Mouse (Mus musculus) stomach, embryonic 14.5 days (tissue): ENCODE data around the gene Zfp524. TPM values are rescaled to one million over a fixed set of nuclear protein-coding genes. Genes with fewer than 3 reads are reported as not detected.

Experiments used
- ATAC-seq: fragments of 200-750 bp; cut with Nextera tagmentation; 2 replicates; pipeline ENCODE4 v1.8.0; 2017; ENCODE audit warnings: low read depth, moderate TSS enrichment; ENCODE audit not compliant: insufficient number of reproducible peaks, insufficient read depth, low FRiP score
- H3K27ac ChIP-seq: fragments of 300-500 bp; sonication (generic); 2 replicates; pipeline ENCODE4 v1.5.1; 2014; ENCODE audit warnings: mild to moderate bottlenecking, low read length, moderate library complexity, mixed read lengths
- H3K27me3 ChIP-seq: fragments of 300-500 bp; sonication (generic); 2 replicates; pipeline ENCODE4 v1.6.1; 2014; ENCODE audit warnings: low read length, control low read depth, mixed read lengths; ENCODE audit not compliant: control insufficient read depth, insufficient read depth
- H3K36me3 ChIP-seq: fragments of 300-500 bp; sonication (generic); 2 replicates; pipeline ENCODE4 v1.6.1; 2014; ENCODE audit warnings: mild to moderate bottlenecking, control low read depth, low read length, moderate library complexity, mixed read lengths; ENCODE audit not compliant: control insufficient read depth, insufficient read depth
- H3K4me1 ChIP-seq: fragments of 300-500 bp; sonication (generic); 2 replicates; pipeline ENCODE4 v1.6.1; 2014; ENCODE audit warnings: low read length, control low read depth, mixed read lengths; ENCODE audit not compliant: control insufficient read depth, insufficient read depth
- H3K4me2 ChIP-seq: fragments of 300-500 bp; sonication (generic); replicated peaks from 2 replicates; pipeline ENCODE4 v1.6.1; 2014; ENCODE audit warnings: low read depth, low read length, control low read depth
- H3K4me3 ChIP-seq: fragments of 300-500 bp; sonication (generic); 2 replicates; pipeline ENCODE4 v1.5.1; 2014; ENCODE audit warnings: low read depth, low read length, control low read depth
- H3K9ac ChIP-seq: fragments of 300-500 bp; sonication (generic); replicated peaks from 2 replicates; pipeline ENCODE4 v1.6.1; 2014; ENCODE audit warnings: low read depth, mild to moderate bottlenecking, control low read depth, low read length, moderate library complexity, mixed read lengths
- H3K9me3 ChIP-seq: fragments of 300-500 bp; sonication (generic); 2 replicates; pipeline ENCODE4 v1.6.1; 2016; ENCODE audit warnings: low read depth, low read length, control low read depth; ENCODE audit not compliant: control insufficient read depth
- WGBS: fragments of 180-500 bp; shearing (Covaris S2); extraction: QIAGEN DNeasy Blood & Tissue Kit; methylation state at CpG from one replicate; pipeline ENCODE4 v1.1.7; 2014; 5-methylcytosine and 5-hydroxymethylcytosine counted together
- polyA plus RNA-seq: library from polyadenylated mRNA; unstranded; fragments of >200 nt; fragmentation: Nextera tagmentation; extraction: Ambion mirVana; gene quantifications from 2 replicates; pipeline ENCODE4 v1.2.1, GENCODE M21; 2014

The Zfp524 gene
- polyA plus RNA-seq, 1 experiment from 2014 or later: 18.0 TPM

GRCm38 (mm10) chr7:5020000-5020681 is 5.9 kb downstream of the Zfp524 start, which contains the start of the genes Zfp865 and Ccdc106:
Zfp865 (plus strand) TSS chr7:5020376.
Ccdc106 (plus strand) TSS chr7:5020553.
- Histone ChIP-seq H3K27me3 (no peaks in the 10 kb centered on the region), H3K4me3 (peak within 1 kb of the TSS; percentile 85), H3K4me1 (peaks cover 9% of the 10 kb centered on the region; the same call in 1 of the 2 replicates), H3K9ac (peak within 1 kb of the TSS; percentile 84), H3K27ac (peak within 1 kb of the TSS; percentile 98), H3K9me3 (no peaks in the 10 kb centered on the region), H3K4me2 (peak within 1 kb of the TSS; percentile 84), H3K36me3 (peaks cover 29% of the 10 kb centered on the region)
- ATAC-seq: peak; percentile 93
- under 1% methylated on average over 49 of the region's 49 CpGs for WGBS

GRCm38 (mm10) chr7:5020685-5021084 is 6.5 kb downstream of the Zfp524 start:
- ATAC-seq: peak; percentile 11; the same call in 1 of the 2 replicates
- H3K4me1 ChIP-seq: peaks cover 9% of the 10 kb centered on the region; the same call in 1 of the 2 replicates
- H3K4me3 ChIP-seq: peak overlapping the region; percentile 85
- peak overlapping the region; percentile 98 for H3K27ac ChIP-seq
- no peaks in the 10 kb centered on the region for H3K27me3 ChIP-seq
- H3K4me2 ChIP-seq: peak overlapping the region; percentile 84
- WGBS: under 1% methylated on average over 15 of the region's 15 CpGs
- no peaks in the 10 kb centered on the region for H3K9me3 ChIP-seq
- H3K36me3 ChIP-seq: peaks cover 29% of the 10 kb centered on the region
- peak overlapping the region; percentile 84 for H3K9ac ChIP-seq

- 43% methylated on average over 5 of the region's 5 CpGs for WGBS
- H3K9me3 ChIP-seq: no peaks in the 10 kb centered on the region
- peak overlapping the region; percentile 84 for H3K9ac ChIP-seq
- H3K27me3 ChIP-seq: no peaks in the 10 kb centered on the region
- H3K4me1 ChIP-seq: peaks cover 9% of the 10 kb centered on the region; the same call in 1 of the 2 replicates
- peak overlapping the region; percentile 84 for H3K4me2 ChIP-seq
- peaks cover 29% of the 10 kb centered on the region for H3K36me3 ChIP-seq
- H3K27ac ChIP-seq: peak overlapping the region; percentile 98
- ATAC-seq: no peak
- peak overlapping the region; percentile 85 for H3K4me3 ChIP-seq
These were observed 7.0 kb downstream of the Zfp524 start for GRCm38 (mm10) chr7:5021197-5021596.

GRCm38 (mm10) chr7:5029543-5029942 is 15.3 kb downstream of the Zfp524 start:
- Histone ChIP-seq H3K27me3 (no peaks in the 10 kb centered on the region), H3K4me1 (no peaks in the 10 kb centered on the region), H3K4me2 (no peak overlapping the region), H3K9ac (no peak overlapping the region), H3K9me3 (peaks cover 38% of the 10 kb centered on the region), H3K27ac (no peak overlapping the region), H3K36me3 (peaks cover 69% of the 10 kb centered on the region), H3K4me3 (no peak overlapping the region)
- WGBS: 94% methylated on average over 22 of the region's 22 CpGs
- no peak for ATAC-seq

GRCm38 (mm10) chr7:5029946-5030345 is 15.7 kb downstream of the Zfp524 start:
- Histone ChIP-seq H3K4me1 (no peaks in the 10 kb centered on the region), H3K4me3 (no peak overlapping the region), H3K9me3 (peaks cover 38% of the 10 kb centered on the region), H3K4me2 (no peak overlapping the region), H3K27me3 (no peaks in the 10 kb centered on the region), H3K27ac (no peak overlapping the region), H3K36me3 (peaks cover 67% of the 10 kb centered on the region), H3K9ac (no peak overlapping the region)
- 91% methylated on average over 21 of the region's 21 CpGs for WGBS
- ATAC-seq: no peak

GRCm38 (mm10) chr7:5030554-5031275 is 16.5 kb downstream of the Zfp524 start:
- Histone ChIP-seq H3K36me3 (peaks cover 70% of the 10 kb centered on the region), H3K27me3 (no peaks in the 10 kb centered on the region), H3K9me3 (peaks cover 38% of the 10 kb centered on the region), H3K4me2 (no peak overlapping the region), H3K27ac (no peak overlapping the region), H3K4me3 (no peak overlapping the region), H3K4me1 (no peaks in the 10 kb centered on the region), H3K9ac (no peak overlapping the region)
- 84% methylated on average over 61 of the region's 63 CpGs for WGBS
- no peak for ATAC-seq

- WGBS: 83% methylated on average over 46 of the region's 46 CpGs
- no peak overlapping the region for H3K27ac ChIP-seq
- H3K27me3 ChIP-seq: no peaks in the 10 kb centered on the region
- peaks cover 75% of the 10 kb centered on the region for H3K36me3 ChIP-seq
- H3K4me2 ChIP-seq: no peak overlapping the region
- H3K9me3 ChIP-seq: peaks cover 38% of the 10 kb centered on the region
- H3K4me1 ChIP-seq: no peaks in the 10 kb centered on the region
- H3K4me3 ChIP-seq: no peak overlapping the region
- ATAC-seq: no peak
- H3K9ac ChIP-seq: no peak overlapping the region
These were observed 17.3 kb downstream of the Zfp524 start for GRCm38 (mm10) chr7:5031496-5031895.

- H3K4me3 ChIP-seq: no peak within 1 kb of the TSS
- WGBS: 86% methylated on average over 3 of the region's 3 CpGs
- peaks cover 38% of the 10 kb centered on the region for H3K9me3 ChIP-seq
- no peaks in the 10 kb centered on the region for H3K27me3 ChIP-seq
- no peak within 1 kb of the TSS for H3K4me2 ChIP-seq
- H3K4me1 ChIP-seq: no peaks in the 10 kb centered on the region
- H3K9ac ChIP-seq: no peak within 1 kb of the TSS
- peaks cover 65% of the 10 kb centered on the region for H3K36me3 ChIP-seq
- ATAC-seq: no peak
- H3K27ac ChIP-seq: no peak within 1 kb of the TSS
These were observed 19.6 kb downstream of the Zfp524 start, which contains the start of gene 4632433K11Rik for GRCm38 (mm10) chr7:5033818-5034217. 4632433K11Rik (plus strand) TSS chr7:5034118.
